Mouse (Mus musculus) erythroblast, embryonic 14.5 days (primary cell): ENCODE measurements around the gene Spef2.
"Not testable (repeated sequence)": the region's sequence is repeated elsewhere in the genome, so short reads cannot be mapped to it uniquely, and the experiment has no call there.

Experiments used
- GATA1 ChIP-seq: IDR thresholded peaks from 2 replicates; pipeline ENCODE4 v1.6.1; 2012; ENCODE audit warnings: low read length, inconsistent platforms, mixed read lengths
- TAL1 ChIP-seq: IDR thresholded peaks from 3 replicates; pipeline ENCODE4 v1.6.1; 2012; ENCODE audit warnings: low read length, inconsistent platforms, mixed read lengths

DNA sequence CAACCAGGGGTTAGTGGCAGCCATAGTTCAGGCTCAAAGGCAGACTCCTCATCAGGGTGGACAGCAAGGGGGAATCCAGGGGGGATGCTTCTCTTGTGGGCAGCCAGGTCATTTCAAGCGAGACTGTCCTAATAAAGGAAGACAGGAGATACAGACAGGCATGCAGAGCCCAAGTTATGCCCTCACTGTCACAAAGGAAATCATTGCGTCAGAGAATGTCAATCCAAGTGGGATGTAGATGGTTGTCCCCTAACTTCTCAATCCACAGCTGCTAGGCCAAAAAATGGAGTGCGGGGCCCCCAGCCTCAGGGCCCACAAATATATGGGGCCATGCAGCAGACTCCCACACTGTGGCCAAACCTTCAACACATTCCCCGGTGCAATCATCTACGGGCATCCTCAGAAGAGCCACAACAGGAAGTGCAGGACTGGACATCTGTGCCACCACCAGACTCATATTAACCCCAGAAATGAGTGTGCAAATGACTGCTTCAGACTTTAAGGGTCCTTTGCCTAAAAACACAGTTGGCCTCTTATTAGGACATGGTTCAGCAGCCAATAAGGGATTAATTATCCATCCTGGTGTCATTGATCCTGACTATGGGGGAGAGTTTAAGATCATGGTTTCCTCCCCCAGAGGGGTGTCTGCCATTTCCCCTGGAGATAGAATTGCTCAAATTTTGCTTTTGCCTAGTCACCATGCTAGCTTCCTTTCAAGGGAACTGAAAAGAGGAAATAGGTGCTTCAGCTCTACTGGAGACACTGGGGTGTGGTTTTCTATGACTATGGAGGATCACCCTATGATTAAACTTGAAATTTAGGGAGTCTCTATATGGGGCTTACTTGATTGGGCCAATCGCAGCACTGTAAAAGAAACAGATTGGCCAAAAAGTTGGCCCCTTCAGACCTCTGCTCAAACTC, 25.8 kb upstream of the Spef2 start:
- not testable (repeated sequence) for TF ChIP-seq TAL1, GATA1
